Mouse (Mus musculus) liver, adult 2 months (tissue): ENCODE measurements around the gene 9230102O04Rik.

Experiments
- CTCF ChIP-seq: fragments of 200-500 bp; IDR thresholded peaks from 2 replicates; pipeline ENCODE4 v1.5.1; 2011; ENCODE audit warnings: low read depth, low read length, control low read depth
- POLR2A ChIP-seq: fragments of 200-500 bp; IDR thresholded peaks from 2 replicates; pipeline ENCODE4 v1.6.1; 2011; ENCODE audit warnings: low read length, control low read depth; ENCODE audit not compliant: insufficient read depth; ENCODE audit errors: extremely low read depth

DNA sequence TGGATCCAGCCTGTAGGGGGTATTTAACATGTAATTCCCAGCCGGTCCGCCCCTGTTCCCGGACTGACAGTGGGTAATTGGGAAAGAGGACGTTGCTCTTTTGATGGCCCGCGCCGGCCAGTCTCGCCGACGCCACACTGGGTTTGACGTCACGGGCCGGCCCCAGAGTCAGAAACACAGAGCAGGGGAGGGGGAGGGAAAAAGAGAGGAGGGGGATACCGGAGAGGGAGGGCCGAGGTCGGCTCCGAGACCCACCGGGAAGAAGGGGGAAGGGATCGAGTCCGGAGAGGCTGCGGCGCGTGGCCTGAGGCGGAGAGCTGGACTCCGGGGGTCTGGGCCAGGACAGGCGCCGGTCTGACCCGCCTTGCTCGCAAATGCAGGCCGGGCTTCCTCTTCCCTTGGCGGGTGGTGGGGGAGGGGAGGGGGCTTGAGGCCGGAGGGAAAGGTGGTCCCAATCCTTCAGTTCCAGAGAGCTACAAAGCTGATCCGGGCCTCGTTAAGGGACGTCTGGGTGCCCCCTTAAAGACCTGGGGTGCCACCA is 8.2 kb downstream of the 9230102O04Rik start, which contains the start of gene 4930412O13Rik:
- TF ChIP-seq CTCF, result no peak
- no peak for TF ChIP-seq POLR2A
